Mouse (Mus musculus) liver, embryonic 13.5 days (tissue): Measurements from ENCODE around the gene Ncln. TPM values are rescaled to one million over a fixed set of nuclear protein-coding genes. Genes with fewer than 3 reads are reported as not detected.

ENCODE experiments used
- ATAC-seq: fragments of 200-750 bp; cut with Nextera tagmentation; 2 replicates; pipeline ENCODE4 v1.8.0; 2017; ENCODE audit warnings: low read depth, mild to moderate bottlenecking, moderate number of reproducible peaks, moderate library complexity
- DNase-seq: peaks from one replicate; pipeline ENCODE4 v3.0.0; 2022
- H3K27ac ChIP-seq: fragments of 300-500 bp; sonication (generic); 2 replicates; pipeline ENCODE4 v1.5.1; 2015; ENCODE audit warnings: moderate library complexity, mild to moderate bottlenecking, inconsistent platforms
- H3K27me3 ChIP-seq: fragments of 300-500 bp; sonication (generic); 2 replicates; pipeline ENCODE4 v1.6.1; 2015; ENCODE audit warnings: mild to moderate bottlenecking, inconsistent platforms
- H3K36me3 ChIP-seq: fragments of 300-500 bp; sonication (generic); 2 replicates; pipeline ENCODE4 v1.6.1; 2015; ENCODE audit warnings: mild to moderate bottlenecking, inconsistent platforms
- H3K4me1 ChIP-seq: fragments of 300-500 bp; sonication (generic); replicated peaks from 2 replicates; pipeline ENCODE4 v1.6.1; 2015; ENCODE audit warnings: inconsistent platforms
- H3K4me2 ChIP-seq: fragments of 300-500 bp; sonication (generic); 2 replicates; pipeline ENCODE4 v1.6.1; 2015; ENCODE audit warnings: inconsistent platforms, mild to moderate bottlenecking, moderate library complexity
- H3K4me3 ChIP-seq: fragments of 300-500 bp; sonication (generic); replicated peaks from 2 replicates; pipeline ENCODE4 v1.5.1; 2015; ENCODE audit warnings: mild to moderate bottlenecking, inconsistent platforms
- H3K9ac ChIP-seq: fragments of 300-500 bp; sonication (generic); 2 replicates; pipeline ENCODE4 v1.6.1; 2015; ENCODE audit warnings: mild to moderate bottlenecking, inconsistent platforms
- H3K9me3 ChIP-seq: fragments of 300-500 bp; sonication (generic); replicated peaks from 2 replicates; pipeline ENCODE4 v1.6.1; 2016; ENCODE audit warnings: inconsistent platforms
- WGBS: fragments of 180-500 bp; shearing (Covaris S2); methylation state at CpG from one replicate; pipeline ENCODE4 v1.1.7; 2015; ENCODE audit not compliant: insufficient replicate concordance; 5-methylcytosine and 5-hydroxymethylcytosine counted together
- polyA plus RNA-seq: library from polyadenylated mRNA; unstranded; fragments of >200 nt; fragmentation: Nextera tagmentation; extraction: Ambion mirVana; gene quantifications from 2 replicates; pipeline ENCODE4 v1.2.1, GENCODE M21; 2015

The Ncln gene
- 41.5 TPM in 2 replicates for polyA plus RNA-seq

DNA sequence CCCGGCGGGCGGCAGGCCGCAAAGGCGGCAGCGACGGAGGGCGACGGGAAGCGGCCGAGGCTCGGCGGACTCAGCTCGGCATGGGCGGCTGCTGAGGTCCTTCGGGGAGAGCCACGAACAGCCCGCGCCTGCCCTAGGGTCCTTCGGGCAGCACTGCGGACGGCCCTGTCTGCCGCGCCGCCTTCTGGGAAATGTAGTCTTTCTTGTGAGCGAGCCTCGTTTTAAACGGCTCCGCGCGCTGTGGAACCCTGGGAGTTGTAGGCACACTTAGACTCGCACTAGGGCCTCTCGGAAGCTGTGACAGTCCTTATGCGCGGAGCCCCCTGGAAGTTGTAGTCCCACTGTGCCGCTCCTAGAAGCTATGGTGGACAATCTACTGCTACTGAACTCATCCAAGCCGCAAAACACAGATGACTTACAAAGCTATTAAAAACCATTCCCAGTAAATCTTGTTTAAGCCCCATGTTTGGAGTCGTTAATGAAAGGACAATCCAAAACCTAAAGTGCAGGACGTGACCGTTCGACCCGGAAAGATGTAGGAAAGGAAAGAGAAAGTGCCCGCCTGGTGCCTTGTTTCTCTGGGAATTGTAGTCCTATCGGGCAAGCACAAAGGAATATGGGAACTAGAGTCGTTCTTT, at the start of gene Ncln:
Gene Ncln (minus strand): TSS at position 129 of the 638 bp plus-strand sequence.
- H3K9me3 ChIP-seq = no peaks in the 10 kb centered on the region
- peak within 1 kb of the TSS; percentile 98 for H3K4me2 ChIP-seq
- H3K4me1 ChIP-seq = peaks cover 60% of the 10 kb centered on the region
- DNase-seq = peak; percentile 98
- peaks cover 29% of the 10 kb centered on the region for H3K36me3 ChIP-seq
- no peaks in the 10 kb centered on the region for H3K27me3 ChIP-seq
- under 1% methylated on average over 45 of the region's 45 CpGs for WGBS
- H3K27ac ChIP-seq = peak within 1 kb of the TSS; percentile 74
- H3K9ac ChIP-seq = peak within 1 kb of the TSS; percentile 93
- H3K4me3 ChIP-seq = peak within 1 kb of the TSS; percentile 88
- peak; percentile 95 for ATAC-seq

DNA sequence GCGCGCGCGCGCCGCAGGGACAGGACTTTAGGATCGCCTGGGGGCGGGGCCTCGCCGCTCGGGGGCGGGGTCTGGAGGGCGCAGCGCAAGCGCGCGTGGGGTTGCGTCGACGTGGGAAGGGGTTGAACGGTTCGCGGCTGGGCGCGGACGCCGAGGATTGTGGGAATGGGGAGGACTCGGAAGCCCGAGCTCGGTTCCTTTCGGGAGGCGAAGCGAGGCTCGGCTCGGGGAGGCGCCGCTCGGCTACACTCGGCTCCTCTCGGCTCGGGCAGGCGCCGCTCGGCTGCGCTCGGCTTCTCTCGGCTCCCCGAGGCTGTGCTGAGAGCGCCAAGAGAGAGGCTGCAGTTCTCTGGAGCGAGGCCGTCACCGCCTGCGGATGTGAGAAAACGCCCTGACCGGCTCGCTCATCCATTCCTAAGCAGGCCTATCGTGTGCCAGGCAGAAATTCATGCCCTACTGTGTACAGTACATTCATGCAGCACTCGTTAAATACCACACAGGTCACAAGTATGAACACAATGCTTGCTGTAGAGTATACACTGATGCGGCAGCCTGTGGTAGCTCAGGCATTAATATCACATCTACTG, 49.1 kb upstream of the Ncln start, which contains the start of gene Gna11:
Gene Gna11 (minus strand): TSS at position 30 of the 587 bp plus-strand sequence.
- Histone ChIP-seq H3K36me3 (peaks cover 15% of the 10 kb centered on the region), H3K9me3 (no peaks in the 10 kb centered on the region), H3K4me3 (peak within 1 kb of the TSS; percentile 85), H3K9ac (peak within 1 kb of the TSS; percentile 90), H3K4me2 (peak within 1 kb of the TSS; percentile 97), H3K27ac (peak within 1 kb of the TSS; percentile 93), H3K4me1 (peaks cover 61% of the 10 kb centered on the region), H3K27me3 (no peaks in the 10 kb centered on the region)
- 2% methylated on average over 57 of the region's 59 CpGs for WGBS
- DNase-seq (peak; percentile 99), ATAC-seq (peak; percentile 86)

DNA sequence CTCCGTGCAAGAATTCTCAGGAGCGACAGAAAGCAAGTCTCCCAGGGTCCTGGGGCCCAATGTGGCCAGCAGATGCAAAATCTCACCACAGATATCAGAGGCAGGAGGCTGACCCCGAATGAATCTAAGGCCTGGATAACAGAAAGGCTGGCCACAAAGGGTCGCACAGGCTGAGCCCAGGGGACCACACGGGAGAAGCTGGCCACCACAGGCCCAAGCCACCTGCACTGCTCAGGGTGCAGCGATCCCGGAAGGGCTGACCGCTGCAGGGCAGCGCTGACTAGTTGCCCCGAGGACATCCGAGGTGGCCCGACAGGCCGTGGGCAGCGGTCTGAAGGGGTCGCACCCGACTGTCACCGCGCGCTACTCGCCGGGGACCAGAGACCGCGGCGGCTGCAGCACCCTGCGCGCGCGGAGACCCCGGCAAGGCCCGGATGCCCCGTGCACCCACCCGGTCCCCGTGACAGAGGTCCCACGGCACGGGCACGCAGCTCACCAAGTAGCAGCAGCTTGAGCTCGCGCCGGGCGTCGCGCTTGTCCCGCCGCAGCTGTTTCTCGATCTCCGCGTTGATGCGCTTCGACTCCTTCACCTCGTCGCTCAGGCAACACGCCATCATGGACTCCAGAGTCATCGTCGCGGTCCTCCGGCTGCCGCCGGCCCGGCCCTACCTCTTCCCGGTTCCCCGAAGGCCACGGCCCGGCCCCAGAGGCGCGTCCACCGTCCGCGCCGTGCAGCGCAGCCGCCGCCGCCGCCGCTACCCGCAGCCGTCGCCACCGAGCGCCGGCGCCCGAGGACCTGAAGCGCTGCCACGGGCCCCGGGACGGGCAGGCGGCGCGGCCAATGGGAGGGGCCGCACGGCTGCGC, 48.3 kb upstream of the Ncln start:
- Histone ChIP-seq H3K36me3 (peaks cover 21% of the 10 kb centered on the region), H3K4me1 (peaks cover 61% of the 10 kb centered on the region), H3K27me3 (no peaks in the 10 kb centered on the region), H3K4me2 (peak overlapping the region; percentile 97), H3K9me3 (no peaks in the 10 kb centered on the region), H3K27ac (peak overlapping the region; percentile 93), H3K4me3 (peak overlapping the region; percentile 85), H3K9ac (peak overlapping the region; percentile 90)
- peak; percentile 4; the same call in 1 of the 2 replicates for ATAC-seq
- no peak for DNase-seq
- under 1% methylated on average over 93 of the region's 93 CpGs for WGBS

DNA sequence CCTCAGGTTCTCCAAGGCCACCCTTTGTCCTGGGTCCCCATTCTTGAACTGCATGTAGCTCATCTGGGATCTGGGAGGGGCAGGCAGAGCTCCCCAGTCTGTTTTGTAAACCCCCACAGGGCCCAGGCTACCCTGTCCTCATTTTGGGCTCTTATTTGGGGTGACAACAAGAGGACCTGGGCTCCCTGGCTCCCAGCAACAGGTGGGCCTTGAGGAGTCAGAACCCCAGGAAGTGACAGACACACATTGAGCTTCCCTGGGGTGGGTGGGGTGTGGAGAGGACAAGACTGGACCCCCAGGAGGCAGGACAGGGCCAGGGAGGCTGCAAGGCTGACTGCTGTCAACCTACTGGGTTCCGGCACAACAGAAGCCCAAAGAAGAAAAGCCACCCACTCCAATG, 47.4 kb upstream of the Ncln start:
- Histone ChIP-seq H3K9me3 (no peaks in the 10 kb centered on the region), H3K4me3 (peak overlapping the region; percentile 85), H3K36me3 (peaks cover 29% of the 10 kb centered on the region), H3K27ac (peak overlapping the region; percentile 93; the same call in 1 of the 2 replicates), H3K9ac (peak overlapping the region; percentile 90), H3K4me2 (peak overlapping the region; percentile 97), H3K4me1 (peaks cover 67% of the 10 kb centered on the region), H3K27me3 (no peaks in the 10 kb centered on the region)
- ATAC-seq = no peak
- no peak for DNase-seq
- 82% methylated on average over 1 of the region's 1 CpGs for WGBS

DNA sequence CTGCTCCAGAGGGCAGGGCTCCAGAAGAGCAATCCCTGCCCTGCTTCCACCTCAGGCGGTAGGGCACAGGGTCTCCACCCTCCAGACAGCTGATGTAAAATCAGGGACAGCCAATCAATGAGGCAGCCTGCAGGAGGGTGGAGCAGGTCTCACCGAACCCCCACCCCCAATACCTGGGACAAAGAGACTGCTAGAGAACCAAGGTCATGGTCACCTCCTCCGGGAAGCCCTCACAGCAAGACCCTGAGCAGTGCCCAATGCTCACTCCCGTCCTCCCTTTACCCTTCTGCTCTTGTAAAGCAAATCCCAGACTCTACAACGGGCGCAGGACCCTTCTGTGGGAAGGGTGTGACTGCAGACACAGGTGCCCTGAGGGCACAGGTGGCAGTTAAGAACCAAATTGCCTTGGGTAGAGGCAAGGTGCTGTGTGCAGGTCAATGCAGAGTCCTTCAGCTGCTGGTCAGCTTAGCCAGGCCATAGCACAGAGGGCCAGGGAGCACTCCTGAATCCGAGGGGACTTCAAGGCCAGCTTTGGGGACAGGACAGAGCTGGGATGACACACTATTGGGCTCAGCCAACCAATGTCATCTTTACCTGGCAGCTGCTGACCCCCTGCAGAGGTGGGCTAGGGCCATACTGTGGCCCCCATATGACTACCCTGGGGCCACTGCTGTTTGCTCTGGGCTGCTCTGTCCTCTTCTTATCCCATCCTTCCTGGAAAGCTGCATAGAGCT, 46.7 kb upstream of the Ncln start:
- DNase-seq (no peak), ATAC-seq (no peak)
- peak overlapping the region; percentile 90 for H3K9ac ChIP-seq
- H3K4me2 ChIP-seq = peak overlapping the region; percentile 97
- H3K27me3 ChIP-seq = no peaks in the 10 kb centered on the region
- H3K4me3 ChIP-seq = peak overlapping the region; percentile 85
- H3K27ac ChIP-seq = peak overlapping the region; percentile 66; the same call in 1 of the 2 replicates
- peaks cover 70% of the 10 kb centered on the region for H3K4me1 ChIP-seq
- peaks cover 32% of the 10 kb centered on the region for H3K36me3 ChIP-seq
- H3K9me3 ChIP-seq = no peaks in the 10 kb centered on the region
- WGBS = 71% methylated on average over 7 of the region's 7 CpGs

DNA sequence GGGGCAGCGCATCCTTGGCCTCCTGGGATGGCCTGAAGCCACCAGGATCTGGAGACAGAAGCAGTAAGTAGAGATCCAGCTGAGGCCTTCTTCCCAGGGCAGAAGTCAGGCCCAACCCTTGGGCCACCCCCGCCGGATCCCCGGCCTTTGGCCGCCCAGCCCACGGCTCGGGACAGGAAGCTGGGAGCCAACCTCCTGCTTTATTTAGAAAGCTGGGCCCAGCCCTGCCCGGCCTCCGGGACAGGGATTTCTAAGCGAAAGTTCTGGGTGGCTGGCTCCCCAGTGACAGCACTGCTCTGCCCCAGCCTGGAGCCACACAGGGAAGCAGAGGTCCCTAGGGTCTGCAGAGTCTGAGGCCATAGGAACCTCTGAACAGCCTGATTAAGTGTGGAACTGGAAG, 45.6 kb upstream of the Ncln start:
- DNase-seq = no peak
- peaks cover 32% of the 10 kb centered on the region for H3K36me3 ChIP-seq
- H3K27me3 ChIP-seq = no peaks in the 10 kb centered on the region
- 49% methylated on average over 10 of the region's 10 CpGs for WGBS
- peaks cover 64% of the 10 kb centered on the region for H3K4me1 ChIP-seq
- peak overlapping the region; percentile 66 for H3K27ac ChIP-seq
- peak overlapping the region; percentile 47 for H3K9ac ChIP-seq
- peak overlapping the region; percentile 85; the same call in 1 of the 2 replicates for H3K4me3 ChIP-seq
- H3K4me2 ChIP-seq = peak overlapping the region; percentile 97
- H3K9me3 ChIP-seq = no peaks in the 10 kb centered on the region
- no peak for ATAC-seq

DNA sequence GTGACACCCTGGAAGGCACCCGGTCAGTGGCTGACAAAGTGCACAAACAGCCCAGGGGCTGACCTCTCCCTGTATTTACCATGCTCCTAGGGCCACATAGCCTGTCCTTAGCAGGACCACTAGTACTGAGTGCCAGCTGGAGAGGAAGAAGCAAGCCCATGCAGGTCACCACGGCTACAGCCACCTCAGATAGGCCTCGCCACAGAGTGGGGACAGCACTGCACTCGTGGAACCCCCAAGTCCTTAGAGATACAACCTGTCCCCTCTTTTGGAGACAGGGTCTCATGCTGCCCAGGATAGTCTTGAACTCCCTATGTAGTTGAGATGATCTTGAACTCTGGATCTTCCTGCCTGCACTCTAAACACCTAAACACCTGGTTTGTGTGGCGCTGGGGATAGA, 45.2 kb upstream of the Ncln start:
- ATAC-seq (no peak), DNase-seq (no peak)
- no peak overlapping the region for H3K4me3 ChIP-seq
- 72% methylated on average over 5 of the region's 5 CpGs for WGBS
- H3K9me3 ChIP-seq = no peaks in the 10 kb centered on the region
- peak overlapping the region; percentile 47 for H3K9ac ChIP-seq
- H3K4me1 ChIP-seq = peaks cover 60% of the 10 kb centered on the region
- no peaks in the 10 kb centered on the region for H3K27me3 ChIP-seq
- H3K27ac ChIP-seq = peak overlapping the region; percentile 66
- H3K36me3 ChIP-seq = peaks cover 32% of the 10 kb centered on the region
- peak overlapping the region; percentile 38 for H3K4me2 ChIP-seq

DNA sequence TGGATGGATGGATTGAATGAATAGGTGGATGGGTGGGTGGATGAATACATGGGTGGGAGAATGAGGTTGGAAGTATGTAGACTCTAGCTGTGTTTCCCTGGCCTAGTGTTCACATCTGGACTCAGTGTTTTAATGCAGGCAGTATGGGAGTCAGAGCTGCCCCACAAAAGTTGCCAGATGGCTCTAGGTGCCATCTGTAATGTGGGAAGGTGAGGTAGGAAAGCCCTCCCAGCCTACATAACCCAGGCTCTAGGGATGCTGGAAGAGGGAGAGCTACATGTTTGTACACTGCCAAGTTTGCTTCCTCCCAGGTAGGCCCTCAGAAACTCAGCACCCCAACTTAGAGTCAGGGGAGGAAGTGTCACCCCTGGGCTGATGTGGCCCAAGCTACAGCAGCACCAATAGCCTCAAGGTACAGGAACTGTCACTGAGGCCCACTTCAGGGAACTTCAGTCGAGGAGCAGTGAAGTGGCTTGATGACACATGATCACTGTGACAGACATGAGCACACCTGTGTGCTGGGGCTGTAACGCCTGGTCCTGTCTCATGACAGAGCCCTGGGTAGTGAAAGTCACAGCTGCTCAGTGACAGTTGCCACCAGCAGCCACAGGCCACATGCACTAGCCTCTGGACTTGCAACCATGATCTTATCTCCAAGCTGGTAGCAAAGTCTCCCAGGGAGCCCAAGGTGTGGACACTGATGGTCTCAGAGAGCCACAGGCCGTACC, 42.3 kb upstream of the Ncln start:
- Histone ChIP-seq H3K27me3 (no peaks in the 10 kb centered on the region), H3K4me3 (no peak overlapping the region), H3K27ac (no peak overlapping the region), H3K36me3 (peaks cover 51% of the 10 kb centered on the region), H3K4me2 (no peak overlapping the region), H3K9me3 (no peaks in the 10 kb centered on the region), H3K9ac (no peak overlapping the region), H3K4me1 (peaks cover 57% of the 10 kb centered on the region)
- ATAC-seq (no peak), DNase-seq (no peak)
- 59% methylated on average over 3 of the region's 3 CpGs for WGBS

DNA sequence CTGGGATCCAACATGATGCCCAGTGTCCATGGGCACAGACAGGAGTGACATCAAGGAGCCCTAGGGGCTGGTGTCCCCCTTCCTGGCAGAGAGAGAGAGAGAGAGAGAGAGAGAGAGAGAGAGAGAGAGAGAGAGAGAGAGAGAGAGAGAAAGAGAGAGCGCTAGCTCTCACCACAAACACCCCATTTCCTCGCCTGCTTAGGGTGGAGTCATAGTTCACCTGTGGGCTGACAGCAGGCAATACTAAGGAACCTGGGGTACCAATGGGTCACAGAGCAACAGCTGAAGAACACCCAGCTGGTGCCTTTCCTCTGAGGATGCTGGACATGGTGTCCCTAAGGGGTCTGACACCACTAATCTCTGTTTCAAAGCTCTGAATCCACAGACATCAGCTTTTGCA, 41.2 kb upstream of the Ncln start:
- 41% methylated on average over 2 of the region's 2 CpGs for WGBS
- H3K36me3 ChIP-seq = peaks cover 56% of the 10 kb centered on the region

DNA sequence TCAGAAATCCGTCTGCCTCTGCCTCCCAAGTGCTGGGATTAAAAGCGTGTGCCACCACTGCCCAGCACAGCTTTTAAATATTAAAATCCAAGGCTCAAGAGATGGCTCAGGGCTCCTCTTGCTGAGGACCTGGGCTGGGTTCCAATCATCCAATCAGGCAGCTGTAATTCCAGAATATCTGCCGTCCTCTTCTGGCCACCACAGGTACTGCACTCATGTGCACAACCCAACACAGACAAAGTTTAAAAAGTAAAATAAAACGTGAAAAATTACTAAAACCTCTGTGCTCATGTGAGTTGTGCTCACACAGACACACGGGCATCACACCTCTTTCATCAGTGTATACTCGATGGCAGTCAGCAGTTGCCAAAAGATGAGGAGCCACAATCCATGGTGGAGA, 40.5 kb upstream of the Ncln start:
- no peak overlapping the region for H3K4me2 ChIP-seq
- no peak for DNase-seq
- peaks cover 41% of the 10 kb centered on the region for H3K4me1 ChIP-seq
- peaks cover 61% of the 10 kb centered on the region for H3K36me3 ChIP-seq
- ATAC-seq = no peak
- H3K9me3 ChIP-seq = no peaks in the 10 kb centered on the region
- H3K4me3 ChIP-seq = no peak overlapping the region
- no peaks in the 10 kb centered on the region for H3K27me3 ChIP-seq
- no peak overlapping the region for H3K9ac ChIP-seq
- WGBS = 58% methylated on average over 6 of the region's 6 CpGs
- no peak overlapping the region for H3K27ac ChIP-seq

More for the DNA sequence above, 41.2 kb upstream of the Ncln start:
- Histone ChIP-seq H3K4me2 (no peak overlapping the region), H3K27ac (no peak overlapping the region), H3K4me3 (no peak overlapping the region), H3K9ac (no peak overlapping the region), H3K27me3 (no peaks in the 10 kb centered on the region), H3K4me1 (peaks cover 48% of the 10 kb centered on the region), H3K9me3 (no peaks in the 10 kb centered on the region)
- ATAC-seq = no peak
- no peak for DNase-seq
